Mouse (Mus musculus) CH12.LX (cell line): ENCODE data around the gene Prom2.

Experiments
- CTCF ChIP-seq, 2 experiments: IDR thresholded peaks in 1 of 2; conservative IDR thresholded peaks in 1 of 2; 2 replicates each; pipeline ENCODE4 v1.5.1; 2011 to 2012; ENCODE audit warnings: low read depth in 2 of 2, low read length in 2 of 2, improper control_type of control experiment in 1 of 2, inconsistent platforms in 1 of 2, mild to moderate bottlenecking in 1 of 2, moderate library complexity in 1 of 2
- EP300 ChIP-seq: IDR thresholded peaks from 2 replicates; pipeline ENCODE4 v1.6.1; 2011; ENCODE audit warnings: low read length, improper control_type of control experiment
- ETS1 ChIP-seq: conservative IDR thresholded peaks from 2 replicates; pipeline ENCODE4 v1.6.1; 2012; ENCODE audit warnings: low read depth, mild to moderate bottlenecking, inconsistent platforms, low read length, improper control_type of control experiment, moderate library complexity
- IRF4 ChIP-seq: IDR thresholded peaks from 2 replicates; pipeline ENCODE4 v1.6.1; 2014; ENCODE audit warnings: low read depth, mild to moderate bottlenecking, inconsistent platforms, low read length, improper control_type of control experiment
- KAT2A ChIP-seq: IDR thresholded peaks from 2 replicates; pipeline ENCODE4 v1.6.1; 2012; ENCODE audit warnings: low read length, improper control_type of control experiment, inconsistent platforms; ENCODE audit not compliant: insufficient replicate concordance
- MXI1 ChIP-seq: IDR thresholded peaks from 2 replicates; pipeline ENCODE4 v1.6.1; 2011; ENCODE audit warnings: mild to moderate bottlenecking, low read depth, low read length, improper control_type of control experiment
- POLR2A ChIP-seq: IDR thresholded peaks from 2 replicates; pipeline ENCODE4 v1.6.1; 2011; ENCODE audit warnings: low read depth, mild to moderate bottlenecking, improper control_type of control experiment, low read length
- SIN3A ChIP-seq: IDR thresholded peaks from 2 replicates; pipeline ENCODE4 v1.6.1; 2012; ENCODE audit warnings: low read length, improper control_type of control experiment, inconsistent platforms
- TCF12 ChIP-seq: IDR thresholded peaks from 2 replicates; pipeline ENCODE4 v1.6.1; 2014; ENCODE audit warnings: low read depth, mild to moderate bottlenecking, inconsistent platforms, low read length, improper control_type of control experiment

- no peak for TF ChIP-seq KAT2A
- no peak for TF ChIP-seq SIN3A
- TF ChIP-seq TCF12: no peak
- no peak for TF ChIP-seq MXI1
- no peak for TF ChIP-seq CTCF (conservative IDR thresholded peaks at IDR 0.05 in 1 of 2, IDR thresholded peaks at IDR 0.05 in 1 of 2; ENCODE audit: low read depth in 2 of 2, low read length in 2 of 2)
- TF ChIP-seq IRF4: no peak
- TF ChIP-seq POLR2A: no peak
- TF ChIP-seq EP300: no peak
- TF ChIP-seq ETS1: no peak
Measured at GRCm38 (mm10) chr2:127525004-127525775, 16.1 kb downstream of the Prom2 start.
